Comparison of ENCODE assay signal across 11 mouse cellular contexts in the genomic region with DNA sequence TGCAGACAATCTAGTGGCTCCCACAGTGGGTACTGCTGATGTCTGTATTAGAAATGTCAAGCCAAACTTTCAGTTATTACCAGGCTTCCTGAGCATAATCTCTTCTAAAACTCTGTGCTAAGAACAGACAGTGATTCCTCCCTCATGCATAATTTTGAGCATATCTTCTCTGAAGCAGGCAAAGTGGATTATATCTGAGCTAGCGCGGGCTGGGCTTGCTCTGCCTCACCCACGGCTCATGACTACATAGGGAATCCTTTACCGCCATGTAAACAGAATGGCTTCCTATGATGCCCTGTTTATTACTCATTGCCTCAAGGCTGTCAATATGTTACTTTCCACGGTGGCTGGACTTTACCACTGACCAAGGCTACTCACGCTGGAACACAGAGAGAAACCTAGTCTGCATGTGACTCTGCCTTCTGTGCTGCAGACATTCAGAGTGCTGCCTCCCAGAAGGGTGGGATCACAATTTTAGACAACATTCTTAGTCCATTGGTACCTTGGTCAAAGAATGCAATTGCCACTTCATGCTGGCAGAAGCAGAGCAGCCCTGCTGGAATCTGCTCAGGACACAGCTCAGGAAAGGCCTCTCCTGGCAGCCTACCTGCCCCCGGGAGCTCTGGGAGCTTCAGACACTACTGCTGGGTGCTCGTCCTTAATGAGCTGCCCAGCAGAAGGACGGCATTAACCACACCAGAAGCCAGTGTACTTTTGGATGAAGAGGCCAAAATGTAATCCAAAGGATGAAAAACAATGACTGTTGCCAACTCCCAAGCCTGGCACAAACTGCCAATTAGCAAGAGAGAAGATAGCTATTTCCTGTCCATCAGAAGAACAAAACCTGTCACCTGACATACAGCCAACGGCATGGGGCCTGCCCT.
DNase-seq lines count a peak whose midpoint lies in the region; ATAC-seq and TF ChIP-seq lines count a peak whose summit lies in the region.
"Had no signal": no experiment of that assay in that cellular context is flagged by ENCODE, and none has a peak within 500 bp of the region (broad histone marks: within the 10 kb centered on the region; RNA-seq: fewer than 3 reads in every experiment).

No protein-coding gene starts in this region.

- H3K4me2 ChIP-seq in midbrain, embryonic 14.5 days (ENCODE audit: low read length), result no peak overlapping the region
- H3K4me2 ChIP-seq: heart, embryonic 13.5 days had no signal

- H3K4me3 ChIP-seq in cerebellum, adult 2 months (replicated peaks; ENCODE audit: insufficient read depth, low read depth, low read length), result no peak overlapping the region
- H3K4me3 ChIP-seq in midbrain, embryonic 14.5 days (replicated peaks; ENCODE audit: low read depth, low read length), result no peak overlapping the region
- H3K4me3 ChIP-seq in lung, adult 2 months (replicated peaks; ENCODE audit: extremely low read depth, low read depth, low read length), result no peak overlapping the region
- H3K4me3 ChIP-seq: heart, embryonic 13.5 days had no signal

- TF ChIP-seq CTCF in cerebellum, adult 2 months (IDR thresholded peaks at IDR 0.05; ENCODE audit: borderline replicate concordance, insufficient read depth, low read depth, low read length), result no peak
- no peak for TF ChIP-seq CTCF in lung, adult 2 months (IDR thresholded peaks at IDR 0.05; ENCODE audit: insufficient read depth, low read length)

- H3K9me3 ChIP-seq in midbrain, embryonic 14.5 days (ENCODE audit: control insufficient read depth, low read length), result no peaks in the 10 kb centered on the region
- H3K9me3 ChIP-seq: heart, embryonic 13.5 days had no signal

- TF ChIP-seq POLR2A in cerebellum, adult 2 months (IDR thresholded peaks at IDR 0.05; ENCODE audit: borderline replicate concordance, insufficient read depth, low read length), result no peak
- no peak for TF ChIP-seq POLR2A in lung, adult 2 months (IDR thresholded peaks at IDR 0.05; ENCODE audit: borderline replicate concordance, extremely low read depth, low read depth, low read length)

- ATAC-seq in midbrain, embryonic 14.5 days (ENCODE audit: low FRiP score, low TSS enrichment), result no peak; the same call in 1 of the 2 replicates
- ATAC-seq: inflammation-experienced regulatory T-cells, adult 6 months had no signal

- DNase-seq in layer of hippocampus, postnatal 10 days (ENCODE audit: low spot score in 2 of 2), result peak; percentile 52 to 57
- no peak for DNase-seq in layer of hippocampus, adult 9-11 months
- DNase-seq in cerebellum, adult 2 months, result peak; percentile 53 to 71
- peak; percentile 62 to 64 for DNase-seq in kidney, adult 8-10 months
- DNase-seq in midbrain, embryonic 14.5 days, result peak; percentile 44
- DNase-seq in lung, adult 2 months, result no peak
- no peak for DNase-seq in right cerebral cortex, adult 2 months (ENCODE audit: low spot score in 2 of 2)
- DNase-seq: lung, postnatal 14 days had no signal

- no peak overlapping the region for H3K9ac ChIP-seq in midbrain, embryonic 14.5 days (replicated peaks; ENCODE audit: low read length)
- H3K9ac ChIP-seq: heart, embryonic 13.5 days had no signal

- H3K4me1 ChIP-seq in cerebellum, adult 2 months (ENCODE audit: control insufficient read depth, insufficient read depth, low read length), result peaks cover 8% of the 10 kb centered on the region
- H3K4me1 ChIP-seq in midbrain, embryonic 14.5 days (ENCODE audit: control insufficient read depth, insufficient read depth, low read length), result peaks cover 4% of the 10 kb centered on the region
- no peaks in the 10 kb centered on the region for H3K4me1 ChIP-seq in lung, adult 2 months (ENCODE audit: control insufficient read depth, insufficient read depth, low read length)

- 45% methylated on average over 10 of the region's 10 CpGs for WGBS in cerebellum, adult 2 months
- WGBS in midbrain, embryonic 14.5 days, result 66% methylated on average over 10 of the region's 10 CpGs
- 74% methylated on average over 10 of the region's 10 CpGs for WGBS in lung, adult 2 months

- H3K27ac ChIP-seq in cerebellum, adult 2 months (ENCODE audit: insufficient read depth, low read length), result peak overlapping the region; percentile 38; the same call in 1 of the 2 replicates
- 0 out of 2 replicates have a peak overlapping the region, but pooled peaks have one; percentile 52 for H3K27ac ChIP-seq in midbrain, embryonic 14.5 days (replicated peaks; ENCODE audit: low read depth, low read length)
- H3K27ac ChIP-seq: heart, embryonic 13.5 days had no signal

- no peaks in the 10 kb centered on the region for H3K36me3 ChIP-seq in midbrain, embryonic 14.5 days (ENCODE audit: control insufficient read depth, insufficient read depth, low read length)
- H3K36me3 ChIP-seq: heart, embryonic 13.5 days had no signal

- no peaks in the 10 kb centered on the region for H3K27me3 ChIP-seq in cerebellum, adult 2 months (ENCODE audit: control insufficient read depth, insufficient read depth, low read length)
- no peaks in the 10 kb centered on the region for H3K27me3 ChIP-seq in midbrain, embryonic 14.5 days (ENCODE audit: control insufficient read depth, insufficient read depth, low read length)
- H3K27me3 ChIP-seq: CH12.LX; heart, embryonic 13.5 days had no signal

Comparison
In these comparisons a context has a peak if more than half of its experiments do, and no peak if none do; other contexts are left out.
1. DNase-seq: peak in layer of hippocampus, postnatal 10 days (2 of 2), cerebellum, adult 2 months (2 of 2), kidney, adult 8-10 months (2 of 2) and midbrain, embryonic 14.5 days (single experiment); none in layer of hippocampus, adult 9-11 months (single experiment), lung, adult 2 months (single experiment) and right cerebral cortex, adult 2 months (0 of 2).